Mouse (Mus musculus) gastrocnemius, adult 18-20 months (tissue): ENCODE measurements at regions not wholly inside any gene's neighbourhood (a gene's known extent, or its start where the extent isn't known, plus 50 kb on each side); places are given as distances from the start of the nearest gene placed in this dataset.

Experiments used
- DNase-seq: peaks from one replicate; pipeline ENCODE4 v3.0.0; 2021; ENCODE audit warnings: low spot score

- DNase-seq = no peak
Measured at GRCm38 (mm10) chr7:133234326-133234725, 110.2 kb upstream of the Ctbp2 start.

- no peak for DNase-seq
Measured at GRCm38 (mm10) chr7:133232889-133233441, 108.8 kb upstream of the Ctbp2 start.

GRCm38 (mm10) chr7:133230806-133231205, 106.7 kb upstream of the Ctbp2 start:
- no peak for DNase-seq

GRCm38 (mm10) chr7:133223948-133224652, 99.9 kb upstream of the Ctbp2 start:
- DNase-seq = no peak

- no peak for DNase-seq
Measured at GRCm38 (mm10) chr7:133212328-133212727, 88.2 kb upstream of the Ctbp2 start.

GRCm38 (mm10) chr7:133205704-133206103, 81.5 kb upstream of the Ctbp2 start:
- no peak for DNase-seq

- no peak for DNase-seq
Measured at GRCm38 (mm10) chr7:133204485-133204884, 80.3 kb upstream of the Ctbp2 start.

GRCm38 (mm10) chr7:133203933-133204332, 79.8 kb upstream of the Ctbp2 start:
- DNase-seq = no peak

GRCm38 (mm10) chr7:133202092-133202880, 78.1 kb upstream of the Ctbp2 start:
- no peak for DNase-seq

- peak; percentile 4 for DNase-seq
Measured at GRCm38 (mm10) chr7:133199046-133199445, 74.9 kb upstream of the Ctbp2 start.

- no peak for DNase-seq
Measured at GRCm38 (mm10) chr7:133189880-133190462, 65.8 kb upstream of the Ctbp2 start.

GRCm38 (mm10) chr7:133185931-133186601, 61.9 kb upstream of the Ctbp2 start:
- peak; percentile 78 for DNase-seq

GRCm38 (mm10) chr7:133184905-133185594, 60.9 kb upstream of the Ctbp2 start:
- DNase-seq = no peak

GRCm38 (mm10) chr7:133181388-133181787, 57.2 kb upstream of the Ctbp2 start:
- no peak for DNase-seq

- no peak for DNase-seq
Measured at GRCm38 (mm10) chr7:133177179-133177575, 53.0 kb upstream of the Ctbp2 start.

GRCm38 (mm10) chr7:133176256-133177178, 52.4 kb upstream of the Ctbp2 start:
- peak; percentile 73 for DNase-seq
